Mouse (Mus musculus) bone marrow, adult 2 months (tissue): ENCODE results near the gene Rpl13. TPM values are rescaled to one million over a fixed set of nuclear protein-coding genes. Genes with fewer than 3 reads are reported as not detected.
A peak's percentile ranks its signal among the peaks of the same experiment; 100 is the strongest.

Source experiments
- H3K27ac ChIP-seq: fragments of 200-500 bp; 2 replicates; pipeline ENCODE4 v1.5.1; 2012; ENCODE audit warnings: low read depth, mild to moderate bottlenecking, control low read depth, inconsistent platforms, low read length; ENCODE audit not compliant: control insufficient read depth, poor library complexity, insufficient read depth
- H3K4me1 ChIP-seq: fragments of 200-500 bp; 2 replicates; pipeline ENCODE4 v1.6.1; 2011; ENCODE audit warnings: low read length; ENCODE audit not compliant: control insufficient read depth, insufficient read depth
- H3K4me3 ChIP-seq: fragments of 200-500 bp; replicated peaks from 2 replicates; pipeline ENCODE3; 2011; ENCODE audit warnings: mild to moderate bottlenecking, low read depth, low read length, control low read depth; ENCODE audit not compliant: control insufficient read depth
- CTCF ChIP-seq: fragments of 200-500 bp; IDR thresholded peaks from 2 replicates; pipeline ENCODE4 v1.5.1; 2011; ENCODE audit warnings: low read length, control low read depth; ENCODE audit not compliant: control insufficient read depth, insufficient read depth
- POLR2A ChIP-seq: fragments of 200-500 bp; IDR thresholded peaks from 2 replicates; pipeline ENCODE4 v1.6.1; 2011; ENCODE audit warnings: low read depth, mild to moderate bottlenecking, control low read depth, low read length, borderline replicate concordance; ENCODE audit not compliant: control insufficient read depth
- WGBS: fragments of 180-500 bp; shearing (Covaris S2); methylation state at CpG from one replicate; pipeline ENCODE4 v1.1.7; 2018; 5-methylcytosine and 5-hydroxymethylcytosine counted together
- polyA plus RNA-seq: library from polyadenylated mRNA; stranded (reverse); fragments of >200 nt; gene quantifications from 2 replicates; pipeline ENCODE4 v1.2.4, GENCODE M21; 2011; ENCODE audit warnings: low replicate concordance; ENCODE audit not compliant: missing spikeins, insufficient read depth, insufficient read length

The Rpl13 gene
- 1,064 and 1,759 TPM in 2 replicates for polyA plus RNA-seq

DNA sequence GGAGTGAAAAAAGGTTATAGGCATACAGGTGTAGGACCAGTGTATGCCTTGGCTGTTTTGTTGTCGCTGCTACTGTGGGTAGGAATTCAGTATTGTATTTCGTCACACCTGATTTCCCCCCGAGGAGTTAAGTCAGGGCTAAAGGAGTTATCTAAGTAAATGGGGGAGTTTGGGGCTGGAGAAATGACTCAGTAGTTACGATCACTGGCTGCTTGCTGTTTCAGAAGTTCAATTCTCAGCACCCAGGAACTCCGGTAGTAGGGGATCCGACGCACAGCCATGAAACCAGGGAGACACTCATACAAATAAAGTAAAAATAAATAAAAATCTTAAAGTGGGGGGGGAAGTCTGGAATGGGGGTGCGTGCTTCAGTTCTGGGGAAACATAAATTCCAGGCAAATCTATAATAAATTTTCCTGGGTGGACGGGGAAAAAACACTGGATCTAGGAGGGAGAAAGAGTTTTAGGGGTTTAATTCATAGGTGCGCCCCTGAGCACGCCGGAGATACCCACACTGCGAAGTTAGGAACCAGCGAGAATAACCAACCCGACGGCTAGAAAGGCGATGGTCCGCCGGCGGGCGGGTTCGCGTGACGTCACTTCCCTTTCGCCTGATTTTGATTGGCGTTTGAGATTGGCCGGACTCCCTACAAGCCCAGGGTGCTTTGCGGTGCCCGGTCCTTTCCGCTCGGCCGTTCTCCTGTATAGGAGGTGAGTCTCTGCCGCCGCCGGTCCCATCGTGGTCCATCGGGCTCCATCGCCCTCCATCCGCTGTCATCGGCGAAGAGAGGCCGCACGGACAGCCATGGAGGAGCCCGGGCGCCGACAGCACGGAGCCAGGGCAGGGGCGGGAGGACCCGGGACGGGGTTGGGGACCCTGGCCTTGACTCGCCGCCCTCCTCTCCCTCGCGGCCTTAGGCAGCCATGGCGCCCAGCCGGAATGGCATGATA, at the start of gene Rpl13:
Rpl13 (plus strand) TSS at position 616 of the 951 bp plus-strand sequence.
- under 1% methylated on average over 56 of the region's 56 CpGs for WGBS
- Histone ChIP-seq H3K27ac (peak within 1 kb of the TSS; percentile 78), H3K4me1 (no peaks in the 10 kb centered on the region; the same call in 1 of the 2 replicates), H3K4me3 (peak within 1 kb of the TSS; percentile 87)
- no peak for TF ChIP-seq CTCF
- TF ChIP-seq POLR2A, result peak; percentile 88; the same call in 1 of the 2 replicates

DNA sequence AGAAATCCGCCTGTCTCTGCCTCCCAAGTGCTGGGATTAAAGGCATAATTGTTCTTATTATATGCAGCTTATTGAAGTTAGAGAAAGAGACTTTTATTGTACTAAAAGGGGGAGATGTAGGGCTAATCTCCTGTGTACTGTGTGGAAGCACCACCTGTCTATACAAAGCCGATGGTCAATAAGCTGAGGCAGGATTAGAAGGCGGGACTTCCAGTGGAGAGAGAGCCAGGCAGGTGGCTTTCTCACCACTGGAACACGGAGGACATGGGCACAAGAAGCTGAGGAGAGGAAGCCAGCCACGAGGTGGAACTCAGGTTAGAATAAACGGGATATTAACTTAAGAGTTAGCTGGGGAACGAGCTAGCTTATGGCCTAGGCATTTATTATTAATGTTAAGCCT, 39.4 kb upstream of the Rpl13 start, which contains the start of gene Spg7:
Spg7 (plus strand) TSS at position 222 of the 400 bp plus-strand sequence.
- no peak within 1 kb of the TSS for H3K4me3 ChIP-seq
- WGBS, result 84% methylated on average over 7 of the region's 7 CpGs
- TF ChIP-seq POLR2A, result no peak
- no peak for TF ChIP-seq CTCF
- no peaks in the 10 kb centered on the region; the same call in 1 of the 2 replicates for H3K4me1 ChIP-seq
- H3K27ac ChIP-seq, result no peak within 1 kb of the TSS

- Histone ChIP-seq H3K27ac (no peak overlapping the region; the same call in 1 of the 2 replicates), H3K4me3 (no peak overlapping the region), H3K4me1 (no peaks in the 10 kb centered on the region; the same call in 1 of the 2 replicates)
- TF ChIP-seq POLR2A (no peak), CTCF (no peak)
- 87% methylated on average over 4 of the region's 4 CpGs for WGBS
Observed at GRCm38 (mm10) chr8:123064072-123064471, 38.1 kb upstream of the Rpl13 start.

- 1% methylated on average over 14 of the region's 14 CpGs for WGBS
- no peak for TF ChIP-seq CTCF
- TF ChIP-seq POLR2A, result no peak
- H3K27ac ChIP-seq, result peak overlapping the region; percentile 95
Observed at GRCm38 (mm10) chr8:123064809-123065213, 37.3 kb upstream of the Rpl13 start.

GRCm38 (mm10) chr8:123065214-123066100, 36.7 kb upstream of the Rpl13 start:
- WGBS, result under 1% methylated on average over 84 of the region's 84 CpGs
- Histone ChIP-seq H3K27ac (peak overlapping the region; percentile 95), H3K4me3 (peak overlapping the region; percentile 98), H3K4me1 (no peaks in the 10 kb centered on the region; the same call in 1 of the 2 replicates)
- peak; percentile 47; the same call in 1 of the 2 replicates for TF ChIP-seq CTCF
- peak; percentile 98 for TF ChIP-seq POLR2A

More at GRCm38 (mm10) chr8:123064809-123065213, 37.3 kb upstream of the Rpl13 start:
- H3K4me3 ChIP-seq, result peak overlapping the region; percentile 70
- no peaks in the 10 kb centered on the region; the same call in 1 of the 2 replicates for H3K4me1 ChIP-seq

- TF ChIP-seq POLR2A (no peak), CTCF (no peak)
- H3K4me1 ChIP-seq, result no peaks in the 10 kb centered on the region; the same call in 1 of the 2 replicates
- H3K4me3 ChIP-seq, result peak overlapping the region; percentile 98
- 22% methylated on average over 7 of the region's 7 CpGs for WGBS
- peak overlapping the region; percentile 95 for H3K27ac ChIP-seq
Observed at GRCm38 (mm10) chr8:123066101-123066683, 36.0 kb upstream of the Rpl13 start.

GRCm38 (mm10) chr8:123071176-123071575, 31.0 kb upstream of the Rpl13 start:
- no peak overlapping the region for H3K27ac ChIP-seq
- H3K4me3 ChIP-seq, result no peak overlapping the region
- 77% methylated on average over 4 of the region's 4 CpGs for WGBS
- TF ChIP-seq POLR2A (no peak), CTCF (no peak)
- H3K4me1 ChIP-seq, result no peaks in the 10 kb centered on the region; the same call in 1 of the 2 replicates
